Comparison of ENCODE assay signal across 10 mouse cellular contexts in the genomic region with DNA sequence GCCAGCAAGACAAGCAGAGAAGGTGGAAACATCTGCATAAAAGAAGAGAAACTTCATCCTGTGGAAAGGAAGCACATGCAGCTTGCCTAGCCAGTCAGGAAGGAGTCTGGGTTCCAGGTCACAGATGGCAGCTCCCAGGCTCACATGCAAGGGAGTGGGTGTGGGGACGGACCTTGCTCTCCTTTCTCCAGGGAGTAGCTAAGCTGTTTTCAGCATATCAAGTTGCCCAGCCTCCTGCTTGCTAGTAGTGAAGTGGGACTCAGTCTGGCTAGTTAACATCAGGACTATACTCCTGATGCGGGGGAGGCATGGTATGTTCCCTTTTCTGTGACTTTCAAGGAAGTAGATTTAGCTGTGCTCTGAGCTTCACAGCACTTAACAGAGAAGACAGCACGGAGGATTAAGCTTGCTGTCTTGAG.
DNase-seq lines count a peak whose midpoint lies in the region; ATAC-seq lines count a peak whose summit lies in the region.
"Had no signal": no experiment of that assay in that cellular context is flagged by ENCODE, and none has a peak within 500 bp of the region (broad histone marks: within the 10 kb centered on the region; RNA-seq: fewer than 3 reads in every experiment).

No protein-coding gene starts in this region.

- DNase-seq in cerebellum, postnatal 10 days = peak; percentile 3 to 11
- peak; percentile 62 for DNase-seq in layer of hippocampus, adult 9-11 months
- no peak for DNase-seq in layer of hippocampus, postnatal 10 days (ENCODE audit: low spot score in 2 of 2)
- DNase-seq in skeletal muscle tissue, adult 2 months (ENCODE audit: low read depth, low spot score) = peak; percentile 17
- DNase-seq in ovary, postnatal 36 days (ENCODE audit: low spot score) = no peak
- no peak for DNase-seq in frontal cortex, postnatal 14 days (ENCODE audit: low spot score in 2 of 2)
- DNase-seq: forebrain, postnatal 0 days; kidney, postnatal 14 days had no signal

- ATAC-seq in cerebellum, adult (ENCODE audit: insufficient number of reproducible peaks, low FRiP score, low TSS enrichment) = no peak
- ATAC-seq in granulocyte monocyte progenitor cell, adult 5-6 weeks (replicated peaks; ENCODE audit: poor library complexity, severe bottlenecking) = peak; percentile 84
- ATAC-seq: forebrain, postnatal 0 days had no signal

Comparison
In these comparisons a context has a peak if more than half of its experiments do, and no peak if none do; other contexts are left out.
1. DNase-seq: peak in cerebellum, postnatal 10 days (2 of 2), layer of hippocampus, adult 9-11 months (single experiment) and skeletal muscle tissue, adult 2 months (single experiment); none in layer of hippocampus, postnatal 10 days (0 of 2), ovary, postnatal 36 days (single experiment) and frontal cortex, postnatal 14 days (0 of 2).